Mouse (Mus musculus): Measurements from ENCODE around the gene Tnfrsf21. TPM values are rescaled to one million over a fixed set of nuclear protein-coding genes. Genes with fewer than 3 reads are reported as not detected.
A peak's percentile ranks its signal among the peaks of the same experiment; 100 is the strongest.

Tnfrsf21 gene
- polyA plus RNA-seq, 1 experiment, result 29.5 TPM

- TF ChIP-seq CTCF (IDR thresholded peaks at IDR 0.05; ENCODE audit: insufficient read depth, low read length), result no peak
- no peak for TF ChIP-seq POLR2A (IDR thresholded peaks at IDR 0.05; ENCODE audit: borderline replicate concordance, extremely low read depth, low read depth, low read length)
- no peak for DNase-seq
- H3K4me3 ChIP-seq (replicated peaks; ENCODE audit: extremely low read depth, low read depth, low read length), result no peak overlapping the region
- 78% methylated on average over 4 of the region's 4 CpGs for WGBS
- no peaks in the 10 kb centered on the region for H3K4me1 ChIP-seq (ENCODE audit: control insufficient read depth, insufficient read depth, low read length)
Observed at GRCm38 (mm10) chr17:42989981-42990380, 26.4 kb upstream of the Tnfrsf21 start.

DNA sequence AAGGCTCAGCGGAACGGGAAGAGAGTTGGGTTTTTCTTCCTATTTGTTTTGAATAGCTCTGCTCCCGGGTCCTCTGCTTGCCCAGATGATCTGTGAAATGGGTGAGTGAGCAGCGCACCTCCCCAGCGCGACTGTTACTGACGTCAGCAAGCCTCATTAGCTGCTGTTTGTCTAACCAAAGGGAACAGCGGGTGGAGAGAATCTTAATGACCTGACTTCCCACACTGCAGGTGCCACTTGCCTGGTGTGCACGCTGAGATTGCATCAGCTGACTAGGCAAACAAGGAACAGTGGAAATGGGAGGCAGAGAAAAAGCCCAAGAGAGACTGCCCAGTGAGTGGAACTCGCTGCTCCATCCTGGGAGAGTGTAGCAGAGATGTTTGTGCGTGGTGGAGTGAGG is 25.2 kb upstream of the Tnfrsf21 start:
- TF ChIP-seq POLR2A (IDR thresholded peaks at IDR 0.05; ENCODE audit: borderline replicate concordance, extremely low read depth, low read depth, low read length), result no peak
- no peak for TF ChIP-seq CTCF (IDR thresholded peaks at IDR 0.05; ENCODE audit: insufficient read depth, low read length)
- H3K4me1 ChIP-seq (ENCODE audit: control insufficient read depth, insufficient read depth, low read length), result no peaks in the 10 kb centered on the region
- H3K4me3 ChIP-seq (replicated peaks; ENCODE audit: extremely low read depth, low read depth, low read length), result no peak overlapping the region
- DNase-seq, result no peak
- 48% methylated on average over 11 of the region's 11 CpGs for WGBS

DNA sequence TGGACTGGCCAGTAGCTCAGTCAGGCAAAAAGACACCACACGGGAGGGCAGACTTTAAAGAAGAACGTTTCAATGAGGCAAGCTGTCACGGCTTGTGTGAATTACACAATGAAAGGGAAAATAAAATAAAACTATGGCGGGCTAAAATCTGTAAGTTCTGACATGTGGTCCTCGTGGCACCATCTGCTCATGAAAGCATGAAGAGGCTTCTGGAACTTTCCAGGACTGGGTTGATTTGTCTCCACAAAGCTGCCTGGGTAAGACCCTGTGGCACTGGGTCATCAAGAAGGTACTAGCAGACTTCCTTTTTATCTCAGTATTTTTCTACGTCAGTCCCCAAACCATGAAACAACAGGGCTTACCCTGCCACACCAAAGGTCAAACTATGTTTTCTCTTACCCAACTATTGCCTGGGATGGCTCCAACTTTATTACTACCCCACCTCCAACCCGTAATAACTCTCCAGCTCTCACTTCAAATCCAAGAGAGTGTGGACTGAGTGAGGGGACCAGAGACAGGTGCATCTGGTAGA is 16.8 kb upstream of the Tnfrsf21 start:
- Histone ChIP-seq H3K4me1 (ENCODE audit: control insufficient read depth, insufficient read depth, low read length) (no peaks in the 10 kb centered on the region), H3K4me3 (replicated peaks; ENCODE audit: extremely low read depth, low read depth, low read length) (no peak overlapping the region)
- no peak for TF ChIP-seq POLR2A (IDR thresholded peaks at IDR 0.05; ENCODE audit: borderline replicate concordance, extremely low read depth, low read depth, low read length)
- TF ChIP-seq CTCF (IDR thresholded peaks at IDR 0.05; ENCODE audit: insufficient read depth, low read length), result no peak
- no peak for DNase-seq
- WGBS, result 64% methylated on average over 7 of the region's 7 CpGs

- Histone ChIP-seq H3K4me1 (ENCODE audit: control insufficient read depth, insufficient read depth, low read length) (no peaks in the 10 kb centered on the region), H3K4me3 (replicated peaks; ENCODE audit: extremely low read depth, low read depth, low read length) (no peak overlapping the region)
- 80% methylated on average over 7 of the region's 7 CpGs for WGBS
- TF ChIP-seq POLR2A (IDR thresholded peaks at IDR 0.05; ENCODE audit: borderline replicate concordance, extremely low read depth, low read depth, low read length) (no peak), CTCF (IDR thresholded peaks at IDR 0.05; ENCODE audit: insufficient read depth, low read length) (no peak)
- no peak for DNase-seq
Observed at GRCm38 (mm10) chr17:43000598-43000997, 15.8 kb upstream of the Tnfrsf21 start.

- TF ChIP-seq CTCF (IDR thresholded peaks at IDR 0.05; ENCODE audit: insufficient read depth, low read length), result peak; percentile 67
- TF ChIP-seq POLR2A (IDR thresholded peaks at IDR 0.05; ENCODE audit: borderline replicate concordance, extremely low read depth, low read depth, low read length), result no peak
- H3K4me3 ChIP-seq (replicated peaks; ENCODE audit: extremely low read depth, low read depth, low read length), result no peak overlapping the region
- no peaks in the 10 kb centered on the region for H3K4me1 ChIP-seq (ENCODE audit: control insufficient read depth, insufficient read depth, low read length)
- WGBS, result 18% methylated on average over 6 of the region's 6 CpGs
- peak; percentile 44 for DNase-seq
Observed at GRCm38 (mm10) chr17:43012718-43013117, 3.6 kb upstream of the Tnfrsf21 start.

- Histone ChIP-seq H3K4me1 (ENCODE audit: control insufficient read depth, insufficient read depth, low read length) (no peaks in the 10 kb centered on the region), H3K4me3 (replicated peaks; ENCODE audit: extremely low read depth, low read depth, low read length) (peak overlapping the region; percentile 61)
- WGBS, result 3% methylated on average over 39 of the region's 40 CpGs
- TF ChIP-seq CTCF (IDR thresholded peaks at IDR 0.05; ENCODE audit: insufficient read depth, low read length), result no peak
- DNase-seq, result peak; percentile 40
Observed at GRCm38 (mm10) chr17:43017341-43018052, 1.1 kb downstream of the Tnfrsf21 start.

GRCm38 (mm10) chr17:43018071-43018470 is 1.7 kb downstream of the Tnfrsf21 start:
- no peaks in the 10 kb centered on the region for H3K4me1 ChIP-seq (ENCODE audit: control insufficient read depth, insufficient read depth, low read length)
- H3K4me3 ChIP-seq (replicated peaks; ENCODE audit: extremely low read depth, low read depth, low read length), result no peak overlapping the region
- no peak for DNase-seq
- no peak for TF ChIP-seq CTCF (IDR thresholded peaks at IDR 0.05; ENCODE audit: insufficient read depth, low read length)
- TF ChIP-seq POLR2A (IDR thresholded peaks at IDR 0.05; ENCODE audit: borderline replicate concordance, extremely low read depth, low read depth, low read length), result no peak

- no peak for DNase-seq
- WGBS, result 76% methylated on average over 9 of the region's 9 CpGs
- TF ChIP-seq CTCF (IDR thresholded peaks at IDR 0.05; ENCODE audit: insufficient read depth, low read length) (no peak), POLR2A (IDR thresholded peaks at IDR 0.05; ENCODE audit: borderline replicate concordance, extremely low read depth, low read depth, low read length) (no peak)
- Histone ChIP-seq H3K4me1 (ENCODE audit: control insufficient read depth, insufficient read depth, low read length) (no peaks in the 10 kb centered on the region), H3K4me3 (replicated peaks; ENCODE audit: extremely low read depth, low read depth, low read length) (no peak overlapping the region)
Observed at GRCm38 (mm10) chr17:43019660-43020059, 3.3 kb downstream of the Tnfrsf21 start.

DNA sequence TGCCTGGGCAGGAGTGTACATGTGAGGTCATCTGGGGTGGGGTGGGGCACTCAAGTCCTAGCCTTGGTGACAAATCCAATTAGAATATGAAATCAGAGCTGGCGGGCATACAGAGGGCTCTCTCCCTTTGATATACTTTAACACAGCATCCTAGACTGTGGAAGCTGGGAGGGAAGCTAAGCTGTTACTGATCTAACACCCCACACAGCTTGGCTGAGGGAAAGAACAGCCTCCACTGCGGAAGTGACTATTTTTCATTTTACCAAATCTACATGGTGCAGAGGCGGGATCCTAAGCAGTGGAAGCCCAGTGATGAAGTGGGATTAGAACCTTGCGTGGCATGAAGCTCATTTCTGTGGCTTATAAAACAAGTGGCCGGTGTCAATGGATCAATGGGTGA is 4.7 kb downstream of the Tnfrsf21 start:
- Histone ChIP-seq H3K4me3 (replicated peaks; ENCODE audit: extremely low read depth, low read depth, low read length) (no peak overlapping the region), H3K4me1 (ENCODE audit: control insufficient read depth, insufficient read depth, low read length) (no peaks in the 10 kb centered on the region)
- 94% methylated on average over 5 of the region's 5 CpGs for WGBS
- no peak for TF ChIP-seq CTCF (IDR thresholded peaks at IDR 0.05; ENCODE audit: insufficient read depth, low read length)
- TF ChIP-seq POLR2A (IDR thresholded peaks at IDR 0.05; ENCODE audit: borderline replicate concordance, extremely low read depth, low read depth, low read length), result no peak
- no peak for DNase-seq

- Histone ChIP-seq H3K4me3 (replicated peaks; ENCODE audit: extremely low read depth, low read depth, low read length) (no peak overlapping the region), H3K4me1 (ENCODE audit: control insufficient read depth, insufficient read depth, low read length) (no peaks in the 10 kb centered on the region)
- TF ChIP-seq CTCF (IDR thresholded peaks at IDR 0.05; ENCODE audit: insufficient read depth, low read length), result no peak
- TF ChIP-seq POLR2A (IDR thresholded peaks at IDR 0.05; ENCODE audit: borderline replicate concordance, extremely low read depth, low read depth, low read length), result no peak
- DNase-seq, result no peak
- WGBS, result 84% methylated on average over 9 of the region's 9 CpGs
Observed at GRCm38 (mm10) chr17:43022056-43022455, 5.7 kb downstream of the Tnfrsf21 start.
